Mouse (Mus musculus) small intestine, adult 2 months (tissue): ENCODE measurements around the gene Mical3. TPM values are rescaled to one million over a fixed set of nuclear protein-coding genes. Genes with fewer than 3 reads are reported as not detected.

Experiments
- H3K27ac ChIP-seq: fragments of 200-500 bp; 2 replicates; pipeline ENCODE4 v1.5.1; 2012; ENCODE audit warnings: low read depth, low read length, control low read depth, inconsistent platforms; ENCODE audit not compliant: insufficient read depth
- H3K27me3 ChIP-seq: fragments of 200-500 bp; 2 replicates; pipeline ENCODE4 v1.6.1; 2012; ENCODE audit warnings: mild to moderate bottlenecking, moderate library complexity, low read length, inconsistent platforms; ENCODE audit not compliant: control insufficient read depth, insufficient read depth
- H3K36me3 ChIP-seq: fragments of 200-500 bp; 2 replicates; pipeline ENCODE4 v1.6.1; 2012; ENCODE audit warnings: mild to moderate bottlenecking, low read length, control low read depth, inconsistent platforms; ENCODE audit not compliant: control insufficient read depth, insufficient read depth
- H3K4me1 ChIP-seq: fragments of 200-500 bp; 2 replicates; pipeline ENCODE4 v1.6.1; 2012; ENCODE audit warnings: low read length, inconsistent platforms, mixed read lengths; ENCODE audit not compliant: control insufficient read depth, insufficient read depth, insufficient read length
- H3K4me3 ChIP-seq: fragments of 200-500 bp; 2 replicates; pipeline ENCODE4 v1.5.1; 2012; ENCODE audit warnings: low read depth, mild to moderate bottlenecking, control low read depth, inconsistent platforms, low read length, moderate library complexity
- CTCF ChIP-seq: fragments of 200-500 bp; IDR thresholded peaks from 2 replicates; pipeline ENCODE4 v1.5.1; 2012; ENCODE audit warnings: low read depth, mild to moderate bottlenecking, control low read depth, inconsistent platforms, low read length, moderate library complexity, mixed read lengths; ENCODE audit not compliant: insufficient replicate concordance, insufficient read length; ENCODE audit errors: extremely low read depth
- POLR2A ChIP-seq: fragments of 200-500 bp; IDR thresholded peaks from 2 replicates; pipeline ENCODE4 v1.6.1; 2012; ENCODE audit warnings: low read depth, mild to moderate bottlenecking, control low read depth, inconsistent platforms, low read length, moderate library complexity
- WGBS: fragments of 180-500 bp; shearing (Covaris S2); methylation state at CpG from one replicate; pipeline ENCODE4 v1.1.7; 2018; 5-methylcytosine and 5-hydroxymethylcytosine counted together
- polyA plus RNA-seq: library from polyadenylated mRNA; depleted of rRNA; stranded (reverse); fragments of >200 nt; gene quantifications from 2 replicates; pipeline ENCODE4 v1.2.3, GENCODE M21; 2012

Mical3 gene
- polyA plus RNA-seq, 1 experiment: 8.9 TPM

DNA sequence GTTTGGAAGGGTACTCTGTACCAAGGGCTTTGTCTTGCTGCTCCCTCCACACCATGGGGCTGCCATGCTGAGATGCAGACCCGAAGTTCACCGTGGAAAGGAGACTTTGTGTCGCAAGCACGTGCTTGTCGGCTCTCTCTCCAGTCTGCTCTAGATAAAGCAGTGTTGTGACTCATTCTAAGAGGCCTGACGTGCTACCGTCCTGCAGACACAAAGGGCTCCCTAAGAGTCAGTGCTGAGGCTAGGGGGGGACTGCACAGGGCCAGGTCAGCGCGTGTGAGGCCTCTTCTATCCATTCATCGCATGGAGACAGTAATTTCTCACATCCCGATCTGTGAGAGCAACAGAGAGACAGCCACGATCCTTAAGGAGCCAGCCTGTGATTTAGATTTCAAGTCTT, 95.5 kb downstream of the Mical3 start:
- 86% methylated on average over 12 of the region's 12 CpGs for WGBS
- Histone ChIP-seq H3K4me1 (no peaks in the 10 kb centered on the region), H3K27ac (no peak overlapping the region), H3K4me3 (no peak overlapping the region), H3K36me3 (peaks cover 27% of the 10 kb centered on the region), H3K27me3 (no peaks in the 10 kb centered on the region)
- TF ChIP-seq POLR2A (no peak), CTCF (no peak)

DNA sequence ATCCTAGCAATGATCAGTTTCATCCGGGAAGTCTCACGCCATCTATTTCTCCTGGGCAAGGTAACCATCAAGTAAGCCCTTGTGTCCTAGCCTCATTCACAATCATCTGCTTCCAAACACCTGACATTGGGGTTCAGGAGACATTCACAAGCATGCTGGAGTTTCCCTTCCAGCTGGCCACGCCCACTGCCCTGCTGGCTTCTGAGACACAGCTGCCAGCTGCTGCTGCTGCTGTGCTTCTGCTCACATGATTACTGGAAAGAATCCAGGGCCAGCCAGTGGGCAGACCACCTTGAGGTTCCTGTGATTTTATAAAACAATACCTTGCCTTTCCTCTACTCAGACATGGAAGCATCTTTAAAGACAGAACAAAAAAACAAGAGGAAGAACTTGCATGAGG, 97.5 kb downstream of the Mical3 start:
- 91% methylated on average over 3 of the region's 3 CpGs for WGBS
- Histone ChIP-seq H3K27ac (no peak overlapping the region), H3K4me3 (no peak overlapping the region), H3K27me3 (no peaks in the 10 kb centered on the region), H3K36me3 (peaks cover 37% of the 10 kb centered on the region), H3K4me1 (no peaks in the 10 kb centered on the region)
- TF ChIP-seq POLR2A: no peak
- TF ChIP-seq CTCF: no peak

DNA sequence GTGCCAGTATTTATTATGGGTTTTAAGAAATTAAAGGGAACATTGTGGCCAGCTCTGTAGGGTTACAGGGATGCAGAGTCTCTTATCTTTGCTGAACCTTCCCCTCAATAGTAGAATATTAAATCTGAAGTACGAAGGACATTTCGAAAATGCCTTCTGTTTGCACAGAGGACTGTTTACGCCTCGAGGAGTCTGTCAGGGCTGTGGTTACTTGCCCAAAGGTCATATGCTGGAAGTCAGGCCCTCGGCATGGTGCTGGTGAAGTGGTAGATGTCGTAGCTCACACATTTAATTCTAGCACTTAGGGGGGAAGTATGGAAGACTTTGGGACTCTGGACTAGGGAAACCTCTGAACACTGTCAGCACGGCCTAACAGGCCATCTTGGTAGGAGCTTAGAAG, 99.4 kb downstream of the Mical3 start:
- no peak for TF ChIP-seq POLR2A
- TF ChIP-seq CTCF: no peak
- Histone ChIP-seq H3K27me3 (no peaks in the 10 kb centered on the region), H3K4me3 (no peak overlapping the region), H3K4me1 (no peaks in the 10 kb centered on the region), H3K27ac (no peak overlapping the region), H3K36me3 (peaks cover 32% of the 10 kb centered on the region)
- WGBS: 79% methylated on average over 7 of the region's 7 CpGs

DNA sequence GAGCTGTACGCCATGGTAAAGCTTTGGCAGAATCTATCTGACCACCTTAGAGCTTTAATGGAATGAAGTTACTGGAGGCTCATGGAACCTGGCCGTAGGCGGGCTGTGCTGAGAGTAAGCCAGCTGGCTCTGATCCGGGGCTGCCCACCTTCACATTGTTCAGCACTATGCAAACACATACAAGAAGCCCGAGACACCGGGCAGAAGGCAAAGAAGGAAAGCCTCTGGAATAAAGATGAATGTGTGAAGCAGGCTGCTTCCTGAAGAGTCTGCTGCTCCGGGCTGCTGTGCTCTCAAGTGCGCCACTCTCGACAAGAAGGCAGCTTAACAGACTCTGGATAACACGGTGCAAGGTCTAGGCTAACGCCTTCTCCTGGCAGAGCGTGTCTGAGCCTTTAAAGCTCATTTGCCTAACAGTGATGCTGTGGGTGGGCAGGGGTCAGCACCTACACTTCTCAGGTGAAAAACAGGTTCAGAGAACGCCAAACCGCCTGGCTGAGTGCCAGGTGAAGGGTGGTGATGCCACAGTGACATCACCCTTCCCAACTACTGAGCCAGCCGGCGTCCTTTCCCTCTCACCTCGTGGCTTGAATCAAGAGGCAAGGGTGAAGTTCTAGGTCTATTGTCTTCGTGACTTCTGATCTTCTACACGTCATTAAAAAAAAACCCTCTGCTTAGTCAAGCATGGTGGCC, 100.8 kb downstream of the Mical3 start:
- 84% methylated on average over 19 of the region's 19 CpGs for WGBS
- H3K36me3 ChIP-seq: peaks cover 31% of the 10 kb centered on the region
- H3K27me3 ChIP-seq: no peaks in the 10 kb centered on the region
- no peak overlapping the region for H3K27ac ChIP-seq
- H3K4me1 ChIP-seq: no peaks in the 10 kb centered on the region
- H3K4me3 ChIP-seq: no peak overlapping the region
- TF ChIP-seq POLR2A: no peak
- TF ChIP-seq CTCF: no peak

DNA sequence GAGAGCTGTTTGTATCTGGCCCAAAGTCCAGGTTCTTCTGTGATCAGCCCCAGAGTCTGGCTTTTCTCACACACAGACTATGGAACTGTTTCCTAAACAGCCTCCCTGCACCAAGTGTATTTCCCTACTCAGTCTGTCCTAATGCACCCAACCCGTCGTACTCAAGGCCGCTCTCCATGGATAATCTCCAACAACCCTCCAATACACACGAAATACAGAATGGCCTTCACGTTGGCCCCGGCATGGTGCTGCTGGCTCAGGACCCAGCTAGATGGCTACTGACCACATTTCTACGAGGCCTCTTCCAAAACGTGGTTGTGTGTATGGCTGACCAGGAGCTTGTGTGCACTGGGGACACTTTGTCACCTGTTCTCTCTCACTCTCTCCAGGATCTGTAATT, 102.3 kb downstream of the Mical3 start:
- peaks cover 30% of the 10 kb centered on the region for H3K36me3 ChIP-seq
- no peaks in the 10 kb centered on the region for H3K27me3 ChIP-seq
- H3K4me1 ChIP-seq: no peaks in the 10 kb centered on the region
- no peak overlapping the region for H3K4me3 ChIP-seq
- WGBS: 96% methylated on average over 8 of the region's 8 CpGs
- H3K27ac ChIP-seq: no peak overlapping the region
- TF ChIP-seq CTCF (no peak), POLR2A (no peak)

DNA sequence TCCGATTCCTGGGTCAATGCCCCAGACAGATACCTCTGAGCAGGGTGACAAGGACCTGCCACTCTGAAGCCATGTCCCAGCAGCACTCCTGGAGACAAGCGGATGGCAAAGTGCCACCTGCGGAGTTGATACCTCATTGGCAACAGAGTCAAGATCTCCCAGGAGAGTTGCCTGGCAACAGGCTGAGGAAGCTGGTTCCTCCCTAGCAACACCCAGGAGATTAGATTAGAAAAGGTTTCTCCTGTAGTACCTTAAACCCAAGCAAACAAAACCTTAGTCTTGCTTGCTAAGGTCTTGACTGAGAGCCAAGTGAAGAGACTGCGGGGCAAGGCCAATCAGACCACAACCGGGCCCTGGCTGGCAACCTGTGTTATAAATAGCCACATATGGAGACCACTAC, 103.5 kb downstream of the Mical3 start:
- H3K27me3 ChIP-seq: no peaks in the 10 kb centered on the region
- H3K4me3 ChIP-seq: no peak overlapping the region
- peaks cover 30% of the 10 kb centered on the region for H3K36me3 ChIP-seq
- no peak for TF ChIP-seq CTCF
- no peak for TF ChIP-seq POLR2A
- 61% methylated on average over 5 of the region's 5 CpGs for WGBS
- H3K4me1 ChIP-seq: no peaks in the 10 kb centered on the region
- H3K27ac ChIP-seq: no peak overlapping the region

DNA sequence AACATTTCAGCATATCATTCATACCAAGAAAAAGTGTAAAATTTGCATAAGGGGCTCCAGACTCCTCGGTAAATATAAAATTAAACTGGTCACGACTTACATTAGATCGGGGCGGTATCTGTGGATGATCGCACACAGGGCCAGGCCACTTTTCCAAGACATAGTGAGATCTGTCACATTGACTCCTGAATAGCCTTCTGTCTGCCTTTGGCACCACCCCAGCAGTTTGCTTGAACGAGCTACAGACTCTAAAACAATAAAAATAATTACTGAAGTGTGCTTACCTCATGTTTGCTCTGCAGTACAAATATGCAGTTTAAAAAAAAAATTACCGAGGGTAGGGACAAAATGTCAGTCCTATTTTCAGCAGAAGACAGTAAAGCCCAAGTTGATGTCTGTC, 103.9 kb downstream of the Mical3 start:
- H3K36me3 ChIP-seq: peaks cover 32% of the 10 kb centered on the region
- no peak overlapping the region for H3K4me3 ChIP-seq
- no peaks in the 10 kb centered on the region for H3K4me1 ChIP-seq
- 67% methylated on average over 7 of the region's 7 CpGs for WGBS
- no peak for TF ChIP-seq CTCF
- TF ChIP-seq POLR2A: no peak
- H3K27me3 ChIP-seq: no peaks in the 10 kb centered on the region
- H3K27ac ChIP-seq: no peak overlapping the region
